Mouse (Mus musculus) MEL (cell line): ENCODE data around the gene Lrrc4. TPM values are rescaled to one million over a fixed set of nuclear protein-coding genes. Genes with fewer than 3 reads are reported as not detected.

Experiments
- DNase-seq: peaks from one replicate; pipeline ENCODE4 v3.0.0; 2011; ENCODE audit warnings: low read depth, low spot score
- H3K27ac ChIP-seq: 2 replicates; pipeline ENCODE4 v1.5.1; 2012; ENCODE audit warnings: low read depth, mild to moderate bottlenecking, control low read depth, low read length, moderate library complexity; ENCODE audit not compliant: control insufficient read depth
- H3K27me3 ChIP-seq, 2 experiments: fragments of 150-350 bp in 1 of 2; sonication (generic) in 1 of 2; 2 replicates each; pipeline ENCODE4 v1.6.1; 2012; ENCODE audit warnings: low read length in 2 of 2, mild to moderate bottlenecking in 2 of 2, improper control_type of control experiment in 1 of 2, moderate library complexity in 1 of 2; ENCODE audit not compliant: insufficient read depth in 2 of 2, control insufficient read depth in 1 of 2
- H3K36me3 ChIP-seq, 2 experiments: 2 replicates each; pipeline ENCODE4 v1.6.1; 2012 to 2014; ENCODE audit warnings: low read length in 2 of 2, improper control_type of control experiment in 1 of 2, inconsistent platforms in 1 of 2, mild to moderate bottlenecking in 1 of 2; ENCODE audit not compliant: insufficient read depth in 2 of 2, control insufficient read depth in 1 of 2
- H3K4me1 ChIP-seq, 2 experiments: fragments of 150-350 bp in 1 of 2; sonication (generic) in 1 of 2; 2 replicates each; pipeline ENCODE4 v1.6.1; 2012; ENCODE audit warnings: low read length in 2 of 2, improper control_type of control experiment in 1 of 2, mild to moderate bottlenecking in 1 of 2; ENCODE audit not compliant: insufficient read depth in 2 of 2, control insufficient read depth in 1 of 2
- H3K4me3 ChIP-seq, 2 experiments: fragments of 150-350 bp in 1 of 2; sonication (generic) in 1 of 2; 2 replicates each; pipeline ENCODE4 v1.5.1; 2012; ENCODE audit warnings: low read depth in 2 of 2, low read length in 2 of 2, mild to moderate bottlenecking in 2 of 2, moderate library complexity in 2 of 2, control low read depth in 1 of 2, improper control_type of control experiment in 1 of 2; ENCODE audit not compliant: control insufficient read depth in 1 of 2, insufficient read depth in 1 of 2
- H3K79me2 ChIP-seq: 2 replicates; pipeline ENCODE4 v1.6.1; 2012; ENCODE audit warnings: mild to moderate bottlenecking, low read length, moderate library complexity; ENCODE audit not compliant: control insufficient read depth, poor library complexity, insufficient read depth
- H3K9ac ChIP-seq: 2 replicates; pipeline ENCODE4 v1.6.1; 2012; ENCODE audit warnings: low read depth, mild to moderate bottlenecking, control low read depth, low read length, moderate library complexity; ENCODE audit not compliant: control insufficient read depth, poor library complexity, severe bottlenecking
- H3K9me3 ChIP-seq: fragments of 150-350 bp; sonication (generic); replicated peaks from 2 replicates; pipeline ENCODE4 v1.6.1; 2012; ENCODE audit warnings: mild to moderate bottlenecking, low read length, improper control_type of control experiment, moderate library complexity; ENCODE audit not compliant: insufficient read depth
- CHD2 ChIP-seq: IDR thresholded peaks from 2 replicates; pipeline ENCODE4 v1.6.1; 2011; ENCODE audit warnings: low read length, improper control_type of control experiment
- CTCF ChIP-seq, 3 experiments: IDR thresholded peaks in 2 of 3; conservative IDR thresholded peaks in 1 of 3; 2 replicates each; pipeline ENCODE4 v1.5.1; 2011 to 2012; ENCODE audit warnings: low read length in 3 of 3, low read depth in 2 of 3, mild to moderate bottlenecking in 2 of 3, improper control_type of control experiment in 1 of 3, inconsistent platforms in 1 of 3, mixed read lengths in 1 of 3, moderate library complexity in 1 of 3; ENCODE audit not compliant: control insufficient read depth in 1 of 3, insufficient read depth in 1 of 3, poor library complexity in 1 of 3, severe bottlenecking in 1 of 3
- EP300 ChIP-seq, 2 experiments: IDR thresholded peaks; 2 replicates each; pipeline ENCODE4 v1.6.1; 2011; ENCODE audit warnings: improper control_type of control experiment in 2 of 2, low read length in 2 of 2, low read depth in 1 of 2, mild to moderate bottlenecking in 1 of 2
- ETS1 ChIP-seq: IDR thresholded peaks from 2 replicates; pipeline ENCODE4 v1.6.1; 2012; ENCODE audit warnings: low read depth, mild to moderate bottlenecking, inconsistent platforms, low read length, improper control_type of control experiment, moderate library complexity
- GATA1 ChIP-seq: IDR thresholded peaks from 2 replicates; pipeline ENCODE4 v1.6.1; 2011; ENCODE audit warnings: low read depth, low read length, improper control_type of control experiment
- JUND ChIP-seq: IDR thresholded peaks from 2 replicates; pipeline ENCODE4 v1.6.1; 2011; ENCODE audit warnings: low read depth, mild to moderate bottlenecking, improper control_type of control experiment, low read length
- MXI1 ChIP-seq: IDR thresholded peaks from 2 replicates; pipeline ENCODE4 v1.6.1; 2011; ENCODE audit warnings: mild to moderate bottlenecking, low read depth, low read length, improper control_type of control experiment
- MYB ChIP-seq: IDR thresholded peaks from 2 replicates; pipeline ENCODE4 v1.6.1; 2011; ENCODE audit warnings: mild to moderate bottlenecking, low read depth, low read length, improper control_type of control experiment
- MYC ChIP-seq: IDR thresholded peaks from 2 replicates; pipeline ENCODE4 v1.6.1; 2011; ENCODE audit warnings: low read depth, mild to moderate bottlenecking, low read length, improper control_type of control experiment, moderate library complexity
- NELFE ChIP-seq: IDR thresholded peaks from 2 replicates; pipeline ENCODE4 v1.6.1; 2011; ENCODE audit warnings: low read depth, low read length, improper control_type of control experiment
- POLR2AphosphoS2 ChIP-seq: IDR thresholded peaks from 2 replicates; pipeline ENCODE4 v1.6.1; 2011; ENCODE audit warnings: low read length, improper control_type of control experiment
- POLR2AphosphoS5 ChIP-seq: IDR thresholded peaks from 2 replicates; pipeline ENCODE4 v1.6.1; 2012; ENCODE audit warnings: low read depth, borderline replicate concordance, mild to moderate bottlenecking, inconsistent platforms, low read length, moderate library complexity, mixed read lengths
- RAD21 ChIP-seq: IDR thresholded peaks from 2 replicates; pipeline ENCODE4 v1.6.1; 2011; ENCODE audit warnings: mild to moderate bottlenecking, low read depth, low read length, improper control_type of control experiment
- SMC3 ChIP-seq: IDR thresholded peaks from 2 replicates; pipeline ENCODE4 v1.6.1; 2011; ENCODE audit warnings: low read depth, low read length, improper control_type of control experiment
- TAL1 ChIP-seq: IDR thresholded peaks from 2 replicates; pipeline ENCODE4 v1.6.1; 2012; ENCODE audit warnings: mild to moderate bottlenecking, inconsistent platforms, low read length, moderate library complexity, mixed read lengths
- TBP ChIP-seq: IDR thresholded peaks from 2 replicates; pipeline ENCODE4 v1.8.0; 2011; ENCODE audit warnings: low read depth, low read length, improper control_type of control experiment
- USF1 ChIP-seq: IDR thresholded peaks from 2 replicates; pipeline ENCODE4 v1.6.1; 2014; ENCODE audit warnings: low read depth, mild to moderate bottlenecking, inconsistent platforms, low read length, improper control_type of control experiment, moderate library complexity
- USF2 ChIP-seq, 2 experiments: IDR thresholded peaks; 2 replicates each; pipeline ENCODE4 v1.6.1; 2011 to 2012; ENCODE audit warnings: improper control_type of control experiment in 2 of 2, low read length in 2 of 2, borderline replicate concordance in 1 of 2, inconsistent platforms in 1 of 2, low read depth in 1 of 2, mild to moderate bottlenecking in 1 of 2; ENCODE audit not compliant: insufficient read depth in 1 of 2
- ZMIZ1 ChIP-seq: IDR thresholded peaks from 2 replicates; pipeline ENCODE4 v1.6.1; 2012; ENCODE audit warnings: low read depth, mild to moderate bottlenecking, inconsistent platforms, low read length, improper control_type of control experiment, moderate library complexity
- polyA plus RNA-seq, 2 experiments: library from polyadenylated mRNA; stranded (reverse) in 1 of 2; unstranded in 1 of 2; fragments of >175 nt in 1 of 2; fragments of >200 nt in 1 of 2; gene quantifications; 2 replicates each; pipeline versions ENCODE4 v1.2.1 to v1.2.4; 2012; ENCODE audit warnings: low replicate concordance in 2 of 2, low read depth in 1 of 2; ENCODE audit not compliant: insufficient read length in 2 of 2, insufficient read depth in 1 of 2, missing spikeins in 1 of 2
- total RNA-seq: library from RNA; depleted of rRNA; stranded (reverse); fragments of 300-350 nt; gene quantifications from 2 replicates; pipeline ENCODE4 v1.2.3, GENCODE M21; 2012

Lrrc4 gene
- total and polyA plus RNA-seq, 3 experiments = 0.07 to 0.12 TPM; not detected in 1

DNA sequence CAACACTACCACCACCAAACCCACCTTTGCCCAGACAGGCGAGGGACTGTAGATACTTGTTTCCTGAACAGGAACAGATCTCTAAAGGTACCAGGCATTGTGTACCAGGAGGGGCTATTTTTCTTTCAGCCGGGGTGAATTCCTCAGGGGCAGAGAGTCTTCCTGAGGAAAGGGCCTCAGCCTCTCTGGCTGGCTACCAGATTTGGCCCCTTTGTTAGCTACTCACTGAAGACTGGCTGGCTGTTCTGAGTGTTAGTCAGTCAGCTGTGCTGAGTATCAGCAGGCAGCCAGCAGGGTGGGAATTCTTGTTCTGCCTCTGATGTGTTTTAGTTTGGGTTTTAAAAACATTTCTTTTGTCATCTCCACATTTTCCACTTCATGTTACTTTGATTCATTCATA is 198.4 kb downstream of the Lrrc4 start:
- H3K4me1 ChIP-seq = peaks cover 0 to 7% of the 10 kb centered on the region in 2 experiments; a peak in 2 of 4 replicates
- H3K9ac ChIP-seq = no peak overlapping the region
- no peaks in the 10 kb centered on the region for H3K9me3 ChIP-seq
- peaks cover 11 to 16% of the 10 kb centered on the region in 2 experiments for H3K36me3 ChIP-seq
- TF ChIP-seq MXI1 (no peak), MYC (no peak), GATA1 (no peak), ETS1 (no peak), USF1 (no peak), ZMIZ1 (no peak), POLR2AphosphoS2 (no peak), NELFE (no peak)
- 0 out of 2 replicates have a peak, but pooled peaks cover 1% of the 10 kb centered on the region for H3K79me2 ChIP-seq
- no peaks in the 10 kb centered on the region for H3K27me3 ChIP-seq
- no peak overlapping the region for H3K4me3 ChIP-seq
- DNase-seq = no peak
- H3K27ac ChIP-seq = no peak overlapping the region

GRCm38 (mm10) chr6:28630926-28631325 is 200.6 kb downstream of the Lrrc4 start:
- Histone ChIP-seq H3K9ac (no peak overlapping the region), H3K4me3 (no peak overlapping the region), H3K79me2 (no peaks in the 10 kb centered on the region), H3K27me3 (no peaks in the 10 kb centered on the region), H3K9me3 (no peaks in the 10 kb centered on the region), H3K36me3 (peaks cover 6 to 15% of the 10 kb centered on the region in 2 experiments), H3K27ac (no peak overlapping the region), H3K4me1 (peaks cover 0 to 4% of the 10 kb centered on the region in 2 experiments; a peak in 2 of 4 replicates)
- DNase-seq = no peak
- TF ChIP-seq GATA1 = no peak
- no peak for TF ChIP-seq JUND
- TF ChIP-seq MYB = no peak
- no peak for TF ChIP-seq TBP
- no peak for TF ChIP-seq CTCF (IDR thresholded peaks at IDR 0.05 in 2 of 3, conservative IDR thresholded peaks at IDR 0.05 in 1 of 3; ENCODE audit: control insufficient read depth in 1 of 3, insufficient read depth in 1 of 3, low read depth in 2 of 3, low read length in 3 of 3, poor library complexity in 1 of 3, severe bottlenecking in 1 of 3)
- no peak for TF ChIP-seq EP300 (IDR thresholded peaks at IDR 0.05; ENCODE audit: low read depth in 1 of 2, low read length in 2 of 2)
- no peak for TF ChIP-seq TAL1
- no peak for TF ChIP-seq RAD21
- TF ChIP-seq SMC3 = no peak
- no peak for TF ChIP-seq POLR2AphosphoS5
- no peak for TF ChIP-seq CHD2
- no peak for TF ChIP-seq USF2 (IDR thresholded peaks at IDR 0.05; ENCODE audit: borderline replicate concordance in 1 of 2, insufficient read depth in 1 of 2, low read depth in 1 of 2, low read length in 2 of 2)
